Mouse (Mus musculus) adipocyte (in vitro differentiated cells): ENCODE results near the gene Zdhhc20.
"Not testable (repeated sequence)": the region's sequence is repeated elsewhere in the genome, so short reads cannot be mapped to it uniquely, and the experiment has no call there.

Experiments
- DNase-seq: peaks from one replicate; pipeline ENCODE4 v3.0.0-alpha.2; 2016; ENCODE audit warnings: low spot score

The Zdhhc20 gene

GRCm38 (mm10) chr14:57892961-57893360 is 2.9 kb upstream of the Zdhhc20 start:
- DNase-seq: no peak

DNA sequence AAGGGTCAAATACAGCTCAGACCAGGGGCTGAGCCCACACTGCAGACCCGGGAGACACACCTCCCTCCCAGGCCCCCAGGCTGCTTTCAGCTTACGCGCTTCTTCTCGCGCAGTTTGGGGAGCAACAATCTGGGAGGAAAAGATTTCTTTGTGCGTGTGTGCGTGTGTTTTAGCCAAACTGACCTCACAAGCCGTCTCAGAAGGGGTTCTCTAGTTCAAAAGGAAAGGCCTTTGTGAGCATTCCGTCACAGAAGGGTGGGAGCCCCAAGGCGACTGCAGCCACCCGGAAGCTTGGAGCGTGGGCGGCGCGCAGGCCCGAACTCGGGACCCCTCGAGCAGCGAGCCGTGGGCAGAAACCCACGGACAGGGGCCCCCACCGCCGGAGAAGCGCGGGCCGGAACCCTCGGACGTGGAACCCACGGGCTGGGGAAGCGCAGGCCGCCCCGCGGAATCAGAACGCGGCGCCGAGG is 500 bp downstream of the Zdhhc20 start:
- DNase-seq: peak; percentile 64

- DNase-seq: no peak
Observed at GRCm38 (mm10) chr14:57887171-57887570, 2.9 kb downstream of the Zdhhc20 start.

DNA sequence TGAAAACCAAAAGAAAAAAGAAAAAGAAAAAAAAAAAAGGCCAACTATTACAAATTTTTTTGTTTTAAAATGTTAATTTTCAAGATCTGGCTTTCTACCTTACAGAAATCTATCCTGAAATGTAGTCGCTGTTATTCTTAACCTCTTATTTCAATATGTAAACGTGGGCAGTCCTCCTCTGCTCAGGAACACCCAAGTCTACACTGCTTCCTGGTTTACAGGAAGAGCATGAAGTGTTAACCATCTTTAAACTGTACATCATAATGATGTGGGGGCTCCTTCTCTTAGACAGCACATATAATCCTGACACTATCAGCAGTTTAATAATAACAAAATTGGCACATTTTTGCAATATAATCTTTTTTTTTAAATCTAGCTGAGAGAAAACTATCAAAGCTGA is 4.0 kb downstream of the Zdhhc20 start:
- DNase-seq: no peak

- DNase-seq: no peak
Observed at GRCm38 (mm10) chr14:57883341-57883740, 6.7 kb downstream of the Zdhhc20 start.

- DNase-seq: no peak
Observed at GRCm38 (mm10) chr14:57882720-57883119, 7.4 kb downstream of the Zdhhc20 start.

DNA sequence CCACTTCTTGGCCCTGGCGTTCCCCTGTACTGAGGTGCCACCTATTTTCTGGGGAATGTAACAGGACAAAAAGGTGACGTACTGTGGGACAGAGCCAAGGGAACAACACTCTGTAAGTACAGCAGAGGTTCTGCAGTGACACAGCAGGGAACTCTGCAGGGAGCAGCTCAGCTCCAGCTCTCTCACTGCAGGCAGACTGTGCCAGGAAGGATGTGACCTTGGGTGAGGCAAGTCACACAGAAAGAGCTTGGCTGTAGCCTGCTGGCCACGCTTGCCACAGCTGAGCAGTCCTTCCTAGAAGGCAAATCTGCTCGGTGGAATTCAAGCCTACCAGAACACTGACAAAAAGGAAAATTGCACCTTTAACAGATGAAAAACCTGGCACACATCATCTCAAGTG is 8.3 kb downstream of the Zdhhc20 start:
- DNase-seq: peak; percentile 82

DNA sequence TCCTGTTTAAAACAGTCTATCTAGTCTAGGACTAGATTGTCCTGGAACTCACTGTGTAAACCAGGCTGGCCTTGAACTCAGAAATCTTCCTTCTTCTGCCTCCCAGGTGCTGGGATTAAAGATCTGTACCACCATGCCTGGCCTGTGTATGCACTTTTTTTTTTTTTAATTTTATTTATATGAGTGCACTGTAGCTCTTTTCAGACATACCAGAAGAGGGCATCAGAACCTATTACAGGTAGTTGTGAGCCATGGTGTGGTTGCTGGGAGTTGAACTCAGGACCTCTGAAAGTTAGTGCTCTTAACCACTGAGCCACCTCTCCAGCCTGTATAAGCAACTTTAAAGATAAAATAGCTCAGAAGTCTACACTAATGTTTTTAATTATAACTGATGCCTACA is 9.0 kb downstream of the Zdhhc20 start:
- no peak for DNase-seq

DNA sequence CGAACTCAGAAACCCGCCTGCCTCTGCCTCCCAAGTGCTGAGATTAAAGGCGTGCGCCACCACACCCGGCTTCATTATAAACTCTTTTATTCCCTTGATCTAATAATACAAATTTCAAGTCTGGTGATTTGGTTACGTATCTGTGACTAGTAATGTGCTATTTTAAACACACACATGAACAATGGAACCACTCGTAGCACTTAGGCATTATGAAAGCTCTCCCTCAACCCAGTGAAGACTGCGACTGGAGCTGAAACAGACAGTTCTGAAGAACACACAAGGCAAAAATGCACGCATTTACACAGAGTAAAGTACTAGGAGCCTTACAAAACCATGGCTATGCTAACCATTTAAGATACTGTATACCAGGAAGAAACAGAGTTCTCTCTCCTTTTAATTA is 12.2 kb downstream of the Zdhhc20 start:
- no peak for DNase-seq

DNA sequence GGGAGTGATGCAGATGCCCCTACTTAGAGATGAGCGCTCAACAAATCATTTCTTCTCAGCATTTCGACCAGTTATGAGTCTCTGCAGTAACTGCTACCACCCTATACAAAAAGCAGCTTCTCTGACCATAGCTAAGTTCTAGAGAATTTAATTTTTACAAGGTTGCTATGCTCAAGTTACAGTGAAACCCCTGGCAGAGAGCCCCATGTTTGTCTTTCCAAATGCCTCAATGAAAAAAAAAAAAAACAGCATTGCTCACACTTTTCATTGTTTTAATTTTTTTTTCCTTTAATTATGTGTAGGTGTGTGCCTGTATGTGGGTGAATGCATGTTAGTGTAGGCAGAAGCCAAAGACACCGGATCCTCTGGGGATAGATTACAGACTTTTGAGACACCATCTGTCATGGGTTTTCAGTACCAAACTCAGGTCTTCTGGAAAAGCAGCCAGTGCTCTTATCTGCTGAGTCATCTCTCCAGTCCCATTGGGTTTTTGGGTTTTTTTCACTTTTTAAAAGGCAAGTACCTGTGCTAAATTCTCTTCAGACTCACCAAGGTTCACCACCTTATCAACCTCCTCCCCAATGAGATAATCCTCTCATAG is 23.3 kb downstream of the Zdhhc20 start:
- DNase-seq: peak; percentile 43

DNA sequence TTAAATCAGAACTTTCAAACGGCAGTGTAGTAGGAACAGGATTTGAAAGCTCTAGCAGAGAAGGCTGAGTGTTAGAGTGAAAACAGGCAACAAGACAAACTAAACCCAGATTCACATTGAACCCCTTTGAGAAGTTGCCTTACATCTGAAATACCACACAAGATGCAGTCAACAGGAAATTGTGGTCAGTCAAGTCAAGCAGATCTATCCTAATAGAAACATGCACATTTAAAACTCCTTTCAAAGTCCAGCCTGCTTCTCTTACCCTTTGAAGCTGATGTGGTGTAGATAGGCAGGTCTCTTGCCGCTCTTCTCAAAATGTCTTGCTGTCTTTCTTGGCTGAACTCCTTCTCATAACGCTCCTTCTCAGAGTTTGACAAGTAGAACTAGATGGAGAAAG is 24.8 kb downstream of the Zdhhc20 start:
- DNase-seq: no peak

DNA sequence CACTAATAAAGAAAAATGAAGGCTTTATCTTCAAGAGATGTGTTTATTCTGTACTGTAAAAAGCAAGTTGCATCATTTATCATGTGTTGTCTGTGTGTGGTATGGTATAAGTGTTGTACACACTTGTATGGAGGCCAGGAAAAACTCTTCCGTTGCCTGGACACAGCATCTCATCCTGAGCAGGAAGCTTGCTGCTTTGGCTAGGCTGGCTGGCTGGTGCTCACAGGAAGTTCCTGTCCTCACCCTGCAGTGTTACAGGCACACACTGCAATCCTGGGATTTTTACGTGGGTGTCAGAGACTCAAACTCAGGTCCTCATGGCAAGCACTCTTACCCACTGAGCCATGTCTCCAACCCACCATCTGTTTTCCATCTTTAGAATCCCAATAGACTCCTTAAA is 26.9 kb downstream of the Zdhhc20 start:
- peak; percentile 11 for DNase-seq

DNA sequence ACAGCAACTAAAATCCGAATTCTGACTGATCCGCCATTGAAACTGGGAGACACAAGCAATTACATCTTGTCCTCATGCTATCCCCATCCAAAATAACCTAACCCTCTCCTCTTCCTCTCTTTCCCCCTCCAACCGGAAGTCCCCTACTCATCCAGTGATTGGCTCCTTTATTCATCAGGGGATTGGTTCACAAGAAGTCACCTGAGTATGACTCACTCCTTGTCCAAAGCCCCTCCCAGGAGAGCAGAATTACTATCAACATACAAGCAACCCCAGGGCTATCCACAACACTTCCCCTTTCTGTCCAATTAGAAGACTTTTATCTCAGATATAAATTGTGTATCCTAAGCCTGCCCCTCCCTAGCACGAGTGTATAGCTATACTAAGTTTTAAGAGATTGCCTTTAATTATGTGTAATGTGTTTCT is 28.1 kb downstream of the Zdhhc20 start:
- DNase-seq: no peak

- DNase-seq: no peak
Observed at GRCm38 (mm10) chr14:57859520-57859919, 30.6 kb downstream of the Zdhhc20 start.

- no peak for DNase-seq
Observed at GRCm38 (mm10) chr14:57858601-57859000, 31.5 kb downstream of the Zdhhc20 start.

DNA sequence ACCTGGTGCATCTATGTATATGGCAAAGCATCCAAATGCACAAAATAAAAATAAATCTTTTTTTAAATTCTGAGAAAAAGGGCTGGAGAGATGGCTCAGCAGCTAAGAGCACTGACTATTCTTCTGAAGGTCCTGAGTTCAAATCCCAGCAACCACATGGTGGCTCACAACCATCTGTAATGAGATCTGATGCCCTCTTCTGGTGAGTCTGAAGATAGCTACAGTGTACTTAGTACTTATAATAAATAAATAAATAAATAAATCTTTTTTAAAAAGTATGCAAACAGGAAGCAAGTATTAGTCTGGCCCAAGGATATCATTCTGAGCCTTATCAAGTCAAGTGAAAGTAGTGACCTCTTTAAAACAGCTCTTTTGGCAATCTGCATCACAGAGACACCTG is 34.0 kb downstream of the Zdhhc20 start:
- not testable (repeated sequence) for DNase-seq

- no peak for DNase-seq
Observed at GRCm38 (mm10) chr14:57852961-57853360, 37.1 kb downstream of the Zdhhc20 start.

GRCm38 (mm10) chr14:57850330-57850729 is 39.7 kb downstream of the Zdhhc20 start:
- no peak for DNase-seq

DNA sequence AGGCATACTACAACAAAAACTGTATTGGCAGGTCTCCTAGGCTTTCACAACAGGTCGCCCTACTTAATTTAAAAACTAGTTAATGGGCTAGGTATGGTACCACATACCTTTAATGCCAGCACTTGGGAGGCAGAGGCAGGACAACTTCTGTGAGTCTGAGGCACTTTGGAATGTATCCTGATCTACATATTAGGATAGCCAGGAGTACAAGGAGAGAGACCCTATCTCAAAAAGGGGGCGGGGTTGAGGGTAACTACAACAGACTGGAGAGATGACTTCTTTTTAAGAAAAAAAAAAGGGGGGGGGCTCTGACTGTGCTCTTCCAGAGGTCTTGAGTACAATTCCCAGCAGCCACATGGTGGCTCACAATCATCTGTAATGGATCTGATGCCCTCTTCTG is 41.4 kb downstream of the Zdhhc20 start:
- no peak for DNase-seq

GRCm38 (mm10) chr14:57848061-57848460 is 42.0 kb downstream of the Zdhhc20 start:
- not testable (repeated sequence) for DNase-seq

GRCm38 (mm10) chr14:57844535-57844934 is 45.5 kb downstream of the Zdhhc20 start:
- no peak for DNase-seq

DNA sequence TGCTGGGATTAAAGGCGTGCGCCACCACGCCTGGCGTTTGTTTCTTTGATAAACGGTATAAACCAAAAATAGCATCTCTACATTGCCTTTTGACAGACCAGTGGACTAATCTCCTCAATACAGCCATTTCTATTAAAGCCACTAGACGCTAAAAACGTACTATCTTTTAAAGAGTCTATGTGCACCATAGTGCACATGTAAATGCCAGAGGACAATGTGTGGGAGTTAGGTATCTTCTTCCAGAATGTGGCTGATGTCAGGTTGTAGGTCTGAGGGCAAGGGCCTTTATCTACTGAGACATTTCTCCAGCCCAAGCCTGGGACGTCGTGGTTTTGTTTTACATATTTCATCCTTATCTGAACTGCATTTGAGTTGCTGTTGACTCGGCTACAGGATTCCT is 54.9 kb downstream of the Zdhhc20 start:
- no peak for DNase-seq

DNA sequence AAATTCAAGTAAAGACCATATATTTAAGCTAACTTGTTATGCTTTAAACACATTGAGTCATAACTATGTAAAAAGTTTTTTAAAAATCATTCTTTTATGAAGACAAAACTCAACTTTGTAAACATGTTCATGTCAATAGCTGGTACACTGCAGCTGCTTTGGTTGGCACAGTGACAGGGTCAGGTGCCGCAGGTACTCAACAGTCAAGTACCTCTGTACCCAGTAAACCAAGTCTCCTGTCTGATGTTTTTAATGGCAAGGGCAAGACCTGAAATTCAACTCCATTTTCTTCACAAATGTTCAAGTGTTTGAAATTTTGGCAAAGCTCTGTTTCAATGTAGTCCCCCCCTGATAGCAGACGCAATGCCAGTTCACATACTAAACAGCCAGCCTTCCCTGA is 56.5 kb downstream of the Zdhhc20 start:
- DNase-seq: no peak

GRCm38 (mm10) chr14:57827284-57827683 is 62.8 kb downstream of the Zdhhc20 start:
- DNase-seq: no peak
